Comparison of ENCODE assay signal across 19 mouse cellular contexts in the genomic region with DNA sequence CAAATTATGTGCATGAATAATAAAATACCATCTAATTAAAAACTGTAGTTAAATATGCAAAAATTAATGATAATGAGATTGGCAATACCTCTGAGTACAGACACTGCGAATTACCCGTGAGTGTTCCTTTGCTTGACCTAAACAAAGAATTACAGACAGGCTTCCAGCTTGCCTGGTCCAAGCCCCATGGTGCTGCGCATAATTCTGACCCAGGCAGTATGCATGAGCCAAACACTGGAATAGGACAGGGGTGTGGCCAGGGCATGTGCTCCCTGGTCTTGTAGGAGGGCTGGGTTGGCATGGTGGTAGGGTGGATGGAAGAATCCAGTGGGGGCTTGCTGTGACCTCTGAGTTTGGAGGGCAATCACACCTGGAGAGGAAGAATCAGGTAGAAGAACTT.
DNase-seq lines count a peak whose midpoint lies in the region; ATAC-seq lines count a peak whose summit lies in the region.
"Had no signal": no experiment of that assay in that cellular context is flagged by ENCODE, and none has a peak within 500 bp of the region (broad histone marks: within the 10 kb centered on the region; RNA-seq: fewer than 3 reads in every experiment).

No protein-coding gene starts in this region.

- H3K4me2 ChIP-seq in forebrain, embryonic 11.5 days (ENCODE audit: low read depth, low read length, severe bottlenecking) = peak overlapping the region; percentile 16; the same call in 1 of the 2 replicates
- H3K4me2 ChIP-seq in midbrain, embryonic 14.5 days (ENCODE audit: low read length) = no peak overlapping the region; the same call in 1 of the 2 replicates
- H3K4me2 ChIP-seq: embryonic facial prominence, embryonic 15.5 days; kidney, embryonic 15.5 days; limb, embryonic 12.5 days; liver, embryonic 12.5 days; lung, embryonic 14.5 days had no signal

- H3K9ac ChIP-seq in forebrain, embryonic 11.5 days (ENCODE audit: low read length) = no peak overlapping the region
- no peak overlapping the region for H3K9ac ChIP-seq in midbrain, embryonic 14.5 days (replicated peaks; ENCODE audit: low read length)
- H3K9ac ChIP-seq: embryonic facial prominence, embryonic 15.5 days; kidney, embryonic 15.5 days; limb, embryonic 12.5 days; liver, embryonic 12.5 days; lung, embryonic 14.5 days had no signal

- no peaks in the 10 kb centered on the region; the same call in 1 of the 2 replicates for H3K27me3 ChIP-seq in forebrain, embryonic 11.5 days (ENCODE audit: control insufficient read depth, insufficient read depth, low read length)
- peaks cover 61% of the 10 kb centered on the region for H3K27me3 ChIP-seq in forebrain, embryonic 10.5 days (ENCODE audit: poor library complexity, severe bottlenecking)
- no peaks in the 10 kb centered on the region for H3K27me3 ChIP-seq in midbrain, embryonic 14.5 days (ENCODE audit: control insufficient read depth, insufficient read depth, low read length)

- H3K9me3 ChIP-seq in forebrain, embryonic 11.5 days (ENCODE audit: control insufficient read depth, low read length) = no peaks in the 10 kb centered on the region
- no peaks in the 10 kb centered on the region for H3K9me3 ChIP-seq in forebrain, embryonic 10.5 days
- H3K9me3 ChIP-seq in midbrain, embryonic 14.5 days (ENCODE audit: control insufficient read depth, low read length) = no peaks in the 10 kb centered on the region
- H3K9me3 ChIP-seq: embryonic facial prominence, embryonic 15.5 days; kidney, embryonic 15.5 days; limb, embryonic 12.5 days; liver, embryonic 12.5 days had no signal

- WGBS in forebrain, embryonic 11.5 days = 65% methylated on average over 3 of the region's 3 CpGs
- 88% methylated on average over 3 of the region's 3 CpGs for WGBS in forebrain, embryonic 10.5 days
- 34% methylated on average over 3 of the region's 3 CpGs for WGBS in midbrain, embryonic 14.5 days

- no peak overlapping the region for H3K27ac ChIP-seq in forebrain, embryonic 11.5 days (ENCODE audit: low read depth, low read length)
- H3K27ac ChIP-seq in forebrain, embryonic 10.5 days = no peak overlapping the region
- H3K27ac ChIP-seq in midbrain, embryonic 14.5 days (replicated peaks; ENCODE audit: low read depth, low read length) = peak overlapping the region; percentile 56
- H3K27ac ChIP-seq: embryonic facial prominence, embryonic 15.5 days; kidney, embryonic 15.5 days; limb, embryonic 12.5 days; liver, embryonic 12.5 days; stomach, postnatal 0 days had no signal

- ATAC-seq in forebrain, embryonic 11.5 days (replicated peaks; ENCODE audit: low FRiP score) = no peak
- ATAC-seq in midbrain, embryonic 14.5 days (ENCODE audit: low FRiP score, low TSS enrichment) = peak; percentile 75
- ATAC-seq: intestine, postnatal 0 days; liver, embryonic 12.5 days had no signal

- H3K36me3 ChIP-seq in forebrain, embryonic 11.5 days (ENCODE audit: control insufficient read depth, insufficient read depth, low read length) = no peaks in the 10 kb centered on the region
- H3K36me3 ChIP-seq in forebrain, embryonic 10.5 days (replicated peaks) = no peaks in the 10 kb centered on the region
- H3K36me3 ChIP-seq in midbrain, embryonic 14.5 days (ENCODE audit: control insufficient read depth, insufficient read depth, low read length) = no peaks in the 10 kb centered on the region
- H3K36me3 ChIP-seq: embryonic facial prominence, embryonic 15.5 days; kidney, embryonic 15.5 days; limb, embryonic 12.5 days; liver, embryonic 12.5 days had no signal

- H3K4me1 ChIP-seq in forebrain, embryonic 11.5 days (replicated peaks; ENCODE audit: control insufficient read depth, insufficient read depth, low read length) = no peaks in the 10 kb centered on the region
- H3K4me1 ChIP-seq in forebrain, embryonic 10.5 days = peaks cover 32% of the 10 kb centered on the region
- peaks cover 23% of the 10 kb centered on the region for H3K4me1 ChIP-seq in midbrain, embryonic 14.5 days (ENCODE audit: control insufficient read depth, insufficient read depth, low read length)
- H3K4me1 ChIP-seq: kidney, embryonic 15.5 days; liver, embryonic 12.5 days had no signal

- no peak for DNase-seq in forebrain, embryonic 11.5 days (ENCODE audit: low spot score)
- no peak for DNase-seq in forebrain, embryonic 10.5 days (ENCODE audit: extremely low spot score, low spot score)
- DNase-seq in retina, postnatal 1 day = peak; percentile 28
- DNase-seq in retina, embryonic 14.5 days (ENCODE audit: low spot score) = no peak
- no peak for DNase-seq in midbrain, embryonic 14.5 days
- DNase-seq in ovary, adult 18-20 months (ENCODE audit: low spot score) = no peak
- no peak for DNase-seq in cerebellum, adult 8-10 months
- DNase-seq in cerebellum, postnatal 36 days = no peak
- DNase-seq: adrenal gland, adult 2 months; cerebellum, postnatal 14 days; lung, embryonic 14.5 days; lung, postnatal 4 days; thymus, postnatal 25 days had no signal

- no peak overlapping the region for H3K4me3 ChIP-seq in forebrain, embryonic 11.5 days (ENCODE audit: low read depth, low read length)
- no peak overlapping the region for H3K4me3 ChIP-seq in forebrain, embryonic 10.5 days
- no peak overlapping the region for H3K4me3 ChIP-seq in midbrain, embryonic 14.5 days (replicated peaks; ENCODE audit: low read depth, low read length)
- H3K4me3 ChIP-seq: embryonic facial prominence, embryonic 15.5 days; kidney, embryonic 15.5 days; limb, embryonic 12.5 days; liver, embryonic 12.5 days had no signal
